ENCODE assay signal across 8 mouse cellular contexts in genomic region chr19:7423656-7424030, GRCm38 (mm10). TPM values are rescaled to one million over a fixed set of nuclear protein-coding genes. Genes with fewer than 3 reads are reported as not detected.
DNase-seq lines count a peak whose midpoint lies in the region; ATAC-seq and TF ChIP-seq lines count a peak whose summit lies in the region.

No protein-coding gene starts in this region.

- no peaks in the 10 kb centered on the region for H3K9me3 ChIP-seq in lung, postnatal 0 days (ENCODE audit: low read length)
- no peaks in the 10 kb centered on the region for H3K9me3 ChIP-seq in liver, embryonic 12.5 days (replicated peaks)
- H3K9me3 ChIP-seq in stomach, embryonic 16.5 days (replicated peaks; ENCODE audit: control insufficient read depth, low read length), result no peaks in the 10 kb centered on the region

- peak overlapping the region; percentile 61 for H3K4me3 ChIP-seq in cerebellum, adult 2 months (replicated peaks; ENCODE audit: insufficient read depth, low read depth, low read length)
- peak overlapping the region; percentile 21 for H3K4me3 ChIP-seq in lung, postnatal 0 days (ENCODE audit: low read depth, low read length)
- H3K4me3 ChIP-seq in liver, embryonic 12.5 days, result no peak overlapping the region
- peak overlapping the region; percentile 6; the same call in 1 of the 2 replicates for H3K4me3 ChIP-seq in stomach, embryonic 16.5 days (replicated peaks; ENCODE audit: low read length)

- intact Hi-C loops in left cerebral cortex, postnatal 36 days (cut with DNase I), result no loop called here

- no peaks in the 10 kb centered on the region for H3K27me3 ChIP-seq in cerebellum, adult 2 months (ENCODE audit: control insufficient read depth, insufficient read depth, low read length)
- no peaks in the 10 kb centered on the region for H3K27me3 ChIP-seq in lung, postnatal 0 days (replicated peaks; ENCODE audit: insufficient read depth, low read length)
- H3K27me3 ChIP-seq in liver, embryonic 12.5 days (replicated peaks), result peaks cover 26% of the 10 kb centered on the region
- H3K27me3 ChIP-seq in stomach, embryonic 16.5 days (ENCODE audit: control insufficient read depth, insufficient read depth, low read length), result no peaks in the 10 kb centered on the region

- TF ChIP-seq CTCF in cerebellum, adult 2 months (IDR thresholded peaks at IDR 0.05; ENCODE audit: borderline replicate concordance, insufficient read depth, low read depth, low read length), result no peak
- TF ChIP-seq CTCF in lung, postnatal 0 days (IDR thresholded peaks at IDR 0.05), result no peak

- no peaks in the 10 kb centered on the region for H3K4me1 ChIP-seq in cerebellum, adult 2 months (ENCODE audit: control insufficient read depth, insufficient read depth, low read length)
- H3K4me1 ChIP-seq in lung, postnatal 0 days (ENCODE audit: insufficient read depth, low read depth, low read length), result peaks cover 27% of the 10 kb centered on the region
- peaks cover 50% of the 10 kb centered on the region for H3K4me1 ChIP-seq in liver, embryonic 12.5 days
- peaks cover 66% of the 10 kb centered on the region for H3K4me1 ChIP-seq in stomach, embryonic 16.5 days (ENCODE audit: control insufficient read depth, insufficient read depth, low read length)

- H3K36me3 ChIP-seq in lung, postnatal 0 days (ENCODE audit: insufficient read depth, low read length), result peaks cover 10% of the 10 kb centered on the region
- peaks cover 87% of the 10 kb centered on the region for H3K36me3 ChIP-seq in liver, embryonic 12.5 days
- peaks cover 16% of the 10 kb centered on the region for H3K36me3 ChIP-seq in stomach, embryonic 16.5 days (ENCODE audit: control insufficient read depth, insufficient read depth, low read length)

- no peak for TF ChIP-seq EP300 in lung, postnatal 0 days (IDR thresholded peaks at IDR 0.05)

- WGBS in cerebellum, adult 2 months, result 11% methylated on average over 16 of the region's 16 CpGs
- WGBS in lung, postnatal 0 days, result 24% methylated on average over 14 of the region's 16 CpGs
- 77% methylated on average over 16 of the region's 16 CpGs for WGBS in liver, embryonic 12.5 days (ENCODE audit: insufficient replicate concordance)
- 39% methylated on average over 16 of the region's 16 CpGs for WGBS in stomach, embryonic 16.5 days

- H3K9ac ChIP-seq in lung, postnatal 0 days (replicated peaks; ENCODE audit: low read depth), result no peak overlapping the region
- no peak overlapping the region for H3K9ac ChIP-seq in liver, embryonic 12.5 days
- peak overlapping the region; percentile 27; the same call in 1 of the 2 replicates for H3K9ac ChIP-seq in stomach, embryonic 16.5 days (ENCODE audit: low read length)

- H3K27ac ChIP-seq in cerebellum, adult 2 months (ENCODE audit: insufficient read depth, low read length), result no peak overlapping the region
- peak overlapping the region; percentile 32; the same call in 1 of the 2 replicates for H3K27ac ChIP-seq in lung, postnatal 0 days (ENCODE audit: low read length)
- no peak overlapping the region for H3K27ac ChIP-seq in liver, embryonic 12.5 days
- H3K27ac ChIP-seq in stomach, embryonic 16.5 days (ENCODE audit: low read length), result peak overlapping the region; percentile 17; the same call in 1 of the 2 replicates

- H3K4me2 ChIP-seq in lung, postnatal 0 days (replicated peaks; ENCODE audit: low read depth, low read length), result peak overlapping the region; percentile 65
- H3K4me2 ChIP-seq in liver, embryonic 12.5 days, result peak overlapping the region; percentile 43; the same call in 1 of the 2 replicates
- peak overlapping the region; percentile 45 for H3K4me2 ChIP-seq in stomach, embryonic 16.5 days (ENCODE audit: low read depth, low read length)

- DNase-seq in cerebellum, adult 2 months, result no peak
- DNase-seq in cerebellum, postnatal 14 days, result no peak
- DNase-seq in lung, postnatal 0 days (ENCODE audit: low spot score), result no peak
- DNase-seq in lung, postnatal 4 days, result no peak
- DNase-seq in left cerebral cortex, postnatal 36 days (ENCODE audit: low spot score in 2 of 2), result no peak
- no peak for DNase-seq in cerebellum, postnatal 36 days

- TF ChIP-seq POLR2A in cerebellum, adult 2 months (IDR thresholded peaks at IDR 0.05; ENCODE audit: borderline replicate concordance, insufficient read depth, low read length), result no peak

- ATAC-seq in lung, postnatal 0 days, result no peak
- ATAC-seq in liver, embryonic 12.5 days, result peak; percentile 23; the same call in 1 of the 2 replicates
- ATAC-seq in stomach, embryonic 16.5 days (ENCODE audit: insufficient read depth, low FRiP score), result no peak

RNA-seq across cellular contexts. Expression of gene 2700081O15Rik, which starts 6.2 kb away (rescaled TPM):
- 16.3 and 16.6 TPM in 2 replicates for polyA plus RNA-seq in cerebellum, adult 2 months (2012; rRNA removed)
- 4.4 and 5.0 TPM in 2 replicates for polyA plus RNA-seq in lung, postnatal 0 days (2015; fragmentation: Nextera tagmentation; extraction: Ambion mirVana)
- 1.9 TPM in 2 replicates for polyA plus RNA-seq in liver, embryonic 12.5 days (2016; fragmentation: Nextera tagmentation; extraction: Ambion mirVana)
- polyA plus RNA-seq in stomach, embryonic 16.5 days (2015; fragmentation: Nextera tagmentation; extraction: Ambion mirVana), result 4.6 and 5.0 TPM in 2 replicates
- 10 to 100 TPM; 34.7 to 37.3 TPM for total RNA-seq in left cerebral cortex, postnatal 36 days (2021)

RNA-seq across cellular contexts. Expression of gene Spindoc, which starts 40.8 kb away (rescaled TPM):
- polyA plus RNA-seq in cerebellum, adult 2 months (2012; rRNA removed), result 18.5 and 19.0 TPM in 2 replicates
- 16.1 and 17.2 TPM in 2 replicates for polyA plus RNA-seq in lung, postnatal 0 days (2015; fragmentation: Nextera tagmentation; extraction: Ambion mirVana)
- 10.3 and 10.8 TPM in 2 replicates for polyA plus RNA-seq in liver, embryonic 12.5 days (2016; fragmentation: Nextera tagmentation; extraction: Ambion mirVana)
- 19.8 and 22.5 TPM in 2 replicates for polyA plus RNA-seq in stomach, embryonic 16.5 days (2015; fragmentation: Nextera tagmentation; extraction: Ambion mirVana)
- total RNA-seq in left cerebral cortex, postnatal 36 days (2021), result 10 to 100 TPM; 31.9 to 37.4 TPM

RNA-seq across cellular contexts. Expression of gene Rtn3, which starts 59.4 kb away (rescaled TPM):
- polyA plus RNA-seq in cerebellum, adult 2 months (2012; rRNA removed), result 563 and 663 TPM in 2 replicates
- 122 and 132 TPM in 2 replicates for polyA plus RNA-seq in lung, postnatal 0 days (2015; fragmentation: Nextera tagmentation; extraction: Ambion mirVana)
- polyA plus RNA-seq in liver, embryonic 12.5 days (2016; fragmentation: Nextera tagmentation; extraction: Ambion mirVana), result 83.1 and 84.6 TPM in 2 replicates
- 132 and 139 TPM in 2 replicates for polyA plus RNA-seq in stomach, embryonic 16.5 days (2015; fragmentation: Nextera tagmentation; extraction: Ambion mirVana)
- 100 to 1,000 TPM; 812 to 902 TPM for total RNA-seq in left cerebral cortex, postnatal 36 days (2021)

Comparison
In these comparisons a context has a peak if more than half of its experiments do, and no peak if none do; other contexts are left out.
1. H3K27ac ChIP-seq: peak in lung, postnatal 0 days (single experiment) and stomach, embryonic 16.5 days (single experiment); none in cerebellum, adult 2 months (single experiment) and liver, embryonic 12.5 days (single experiment).
2. Peak in every context shown above with its lines, with median percentiles within 50 percentile points of each other: H3K4me2 ChIP-seq.